Mouse (Mus musculus) embryonic fibroblast, embryonic 13.5 days (primary cell): ENCODE data around the gene Thnsl1.

ENCODE experiments used
- CTCF ChIP-seq: IDR thresholded peaks from 2 replicates; pipeline ENCODE4 v1.5.1; 2011; ENCODE audit warnings: mild to moderate bottlenecking, control low read depth, low read length, moderate library complexity, borderline replicate concordance; ENCODE audit not compliant: insufficient read depth
- POLR2A ChIP-seq: IDR thresholded peaks from 2 replicates; pipeline ENCODE4 v1.6.1; 2011; ENCODE audit warnings: low read depth, mild to moderate bottlenecking, control low read depth, low read length, moderate library complexity

- TF ChIP-seq POLR2A (no peak), CTCF (no peak)
These were observed 6.5 kb upstream of the Thnsl1 start for GRCm38 (mm10) chr2:21199051-21199450.
